Mouse (Mus musculus) intestine, postnatal 0 days (tissue): Measurements from ENCODE around the gene Ascl3. TPM values are rescaled to one million over a fixed set of nuclear protein-coding genes. Genes with fewer than 3 reads are reported as not detected.

Experiments
- ATAC-seq: fragments of 200-750 bp; cut with Nextera tagmentation; 2 replicates; pipeline ENCODE4 v1.8.0; 2017; ENCODE audit warnings: mild to moderate bottlenecking, moderate TSS enrichment, moderate library complexity
- H3K27ac ChIP-seq: fragments of 300-500 bp; sonication (generic); 2 replicates; pipeline ENCODE4 v1.5.1; 2014; ENCODE audit warnings: mild to moderate bottlenecking, low read depth, low read length, moderate library complexity
- H3K27me3 ChIP-seq: fragments of 300-500 bp; sonication (generic); replicated peaks from 2 replicates; pipeline ENCODE4 v1.6.1; 2014; ENCODE audit warnings: low read length, mixed read lengths; ENCODE audit not compliant: control insufficient read depth, insufficient read depth
- H3K36me3 ChIP-seq: fragments of 300-500 bp; sonication (generic); 2 replicates; pipeline ENCODE4 v1.6.1; 2014; ENCODE audit warnings: mild to moderate bottlenecking, moderate library complexity; ENCODE audit not compliant: control insufficient read depth, insufficient read depth
- H3K4me1 ChIP-seq: fragments of 300-500 bp; sonication (generic); replicated peaks from 2 replicates; pipeline ENCODE4 v1.6.1; 2014; ENCODE audit warnings: antibody characterized with exemption, low read length, mixed read lengths; ENCODE audit not compliant: control insufficient read depth, insufficient read depth
- H3K4me2 ChIP-seq: fragments of 300-500 bp; sonication (generic); replicated peaks from 2 replicates; pipeline ENCODE4 v1.6.1; 2014; ENCODE audit warnings: low read depth, mild to moderate bottlenecking, moderate library complexity
- H3K4me3 ChIP-seq: fragments of 300-500 bp; sonication (generic); 2 replicates; pipeline ENCODE4 v1.5.1; 2014; ENCODE audit warnings: low read depth, low read length
- H3K9ac ChIP-seq: fragments of 300-500 bp; sonication (generic); 2 replicates; pipeline ENCODE4 v1.6.1; 2014; ENCODE audit warnings: mild to moderate bottlenecking, low read depth, low read length
- H3K9me3 ChIP-seq: fragments of 300-500 bp; sonication (generic); 2 replicates; pipeline ENCODE4 v1.6.1; 2016; ENCODE audit warnings: mixed run types; ENCODE audit not compliant: control insufficient read depth
- CTCF ChIP-seq: sonication (generic); IDR thresholded peaks from 2 replicates; pipeline ENCODE4 v1.5.1; 2016; ENCODE audit warnings: low read depth, mild to moderate bottlenecking, control low read depth, antibody characterized with exemption, moderate library complexity
- WGBS: fragments of 180-500 bp; shearing (Covaris S2); extraction: QIAGEN DNeasy Blood & Tissue Kit; methylation state at CpG from one replicate; pipeline ENCODE4 v1.1.7; 2014; 5-methylcytosine and 5-hydroxymethylcytosine counted together
- polyA plus RNA-seq: library from polyadenylated mRNA; unstranded; fragments of >200 nt; fragmentation: Nextera tagmentation; extraction: Ambion mirVana; gene quantifications from 2 replicates; pipeline ENCODE4 v1.2.1, GENCODE M21; 2015

Gene Ascl3
- polyA plus RNA-seq, 1 experiment from 2014 or later, result 0.52 TPM

DNA sequence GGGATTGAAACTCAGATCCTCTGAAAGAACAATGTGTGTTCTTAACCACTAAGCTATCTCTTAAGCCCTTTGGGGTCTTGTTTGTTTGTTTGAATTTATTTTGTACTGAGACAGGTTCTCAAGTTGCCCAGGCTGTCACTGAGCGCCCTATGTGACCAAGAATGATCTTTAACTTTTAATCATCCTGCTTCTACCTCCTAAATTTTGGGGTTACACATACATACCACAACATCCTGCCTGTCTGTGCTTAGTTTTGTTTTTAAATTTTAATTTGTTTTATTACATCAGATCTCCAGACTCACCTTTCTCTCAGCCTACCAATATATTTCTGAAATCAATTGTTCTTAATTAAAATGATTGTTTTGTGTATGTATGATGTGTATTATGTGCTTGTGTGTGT is 9.5 kb upstream of the Ascl3 start:
- H3K36me3 ChIP-seq, result peaks cover 73% of the 10 kb centered on the region
- H3K27ac ChIP-seq, result no peak overlapping the region
- H3K4me2 ChIP-seq, result no peak overlapping the region
- H3K9me3 ChIP-seq, result no peaks in the 10 kb centered on the region
- no peak for TF ChIP-seq CTCF
- ATAC-seq, result no peak
- no peaks in the 10 kb centered on the region for H3K27me3 ChIP-seq
- H3K4me1 ChIP-seq, result no peaks in the 10 kb centered on the region
- WGBS, result 91% methylated on average over 1 of the region's 1 CpGs
- no peak overlapping the region for H3K4me3 ChIP-seq
- no peak overlapping the region for H3K9ac ChIP-seq

DNA sequence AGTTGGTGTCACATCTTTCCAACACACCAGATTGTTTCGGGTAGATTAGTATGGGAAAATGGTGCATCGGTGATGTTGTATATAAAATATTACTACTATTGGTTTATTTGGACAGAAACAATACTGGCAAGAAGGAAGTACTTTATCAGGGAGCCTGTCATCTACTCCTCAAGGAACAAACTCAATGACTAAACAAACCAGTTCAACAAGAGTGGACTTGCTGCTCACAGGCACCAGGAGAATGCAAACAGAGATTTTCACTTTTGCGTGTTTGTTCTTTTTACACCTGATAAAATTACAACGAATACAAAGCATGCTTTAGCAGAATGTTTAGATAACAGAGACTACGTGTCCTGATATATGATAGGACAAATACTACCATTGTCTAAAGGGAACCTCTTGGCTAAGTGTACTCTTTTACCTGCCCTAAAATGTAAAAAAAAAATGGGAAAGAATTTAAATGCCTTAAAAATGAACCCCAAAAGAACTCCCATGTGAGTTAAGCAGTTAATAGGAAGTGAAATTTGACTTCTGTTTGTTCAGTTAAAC is 8.4 kb upstream of the Ascl3 start:
- ATAC-seq, result no peak
- H3K9me3 ChIP-seq, result no peaks in the 10 kb centered on the region

DNA sequence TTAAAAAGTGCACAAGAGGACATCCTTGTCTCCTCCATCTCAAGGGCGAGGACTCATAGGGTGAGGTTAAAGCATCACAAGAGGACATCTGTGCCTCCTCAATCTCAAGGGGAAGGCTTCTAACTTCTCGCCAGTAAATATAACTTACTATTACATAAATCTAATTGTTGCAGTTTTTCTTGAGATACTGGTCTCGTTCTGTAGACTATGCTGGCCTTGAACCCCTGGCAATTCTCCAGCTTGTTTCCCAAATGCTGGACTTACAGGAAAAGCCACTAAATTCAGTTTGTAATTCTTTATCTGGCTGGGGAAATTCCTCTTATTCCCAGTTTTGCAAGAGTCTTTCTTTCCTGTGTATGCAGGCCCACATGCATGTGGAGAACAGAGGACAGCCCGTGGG is 3.3 kb upstream of the Ascl3 start:
- H3K4me3 ChIP-seq, result no peak overlapping the region
- TF ChIP-seq CTCF, result no peak

More for the DNA sequence above, 8.4 kb upstream of the Ascl3 start:
- Histone ChIP-seq H3K36me3 (peaks cover 77% of the 10 kb centered on the region), H3K4me2 (no peak overlapping the region), H3K9ac (no peak overlapping the region), H3K4me3 (no peak overlapping the region), H3K27ac (no peak overlapping the region), H3K27me3 (no peaks in the 10 kb centered on the region), H3K4me1 (no peaks in the 10 kb centered on the region)
- TF ChIP-seq CTCF, result no peak
- 24% methylated on average over 5 of the region's 5 CpGs for WGBS

DNA sequence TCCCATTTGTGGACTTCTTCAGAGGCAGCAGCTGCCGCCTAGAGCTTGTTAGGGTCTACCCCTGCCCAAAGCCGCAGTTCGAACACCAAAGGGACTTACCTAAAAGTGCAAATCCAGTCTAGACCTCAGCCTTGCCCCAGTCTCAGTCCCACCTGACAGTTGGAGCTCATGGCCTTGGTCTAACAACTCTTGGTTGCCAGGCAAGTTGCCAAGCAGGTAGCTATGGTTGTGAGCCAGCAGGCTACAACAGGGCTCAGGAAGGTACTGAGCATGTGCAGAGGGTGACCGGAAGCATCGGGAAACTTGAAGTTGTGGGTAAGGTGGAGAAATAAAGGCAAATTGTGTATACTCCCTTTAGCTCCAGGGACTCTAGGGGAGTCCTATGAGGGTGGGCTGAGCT is 7.8 kb downstream of the Ascl3 start, which contains the start of gene BC051019:
Gene BC051019 (minus strand): TSS at position 154 of the 400 bp plus-strand sequence.
- Histone ChIP-seq H3K27ac (no peak within 1 kb of the TSS), H3K9me3 (no peaks in the 10 kb centered on the region), H3K9ac (no peak within 1 kb of the TSS), H3K27me3 (no peaks in the 10 kb centered on the region), H3K4me1 (no peaks in the 10 kb centered on the region), H3K36me3 (no peaks in the 10 kb centered on the region), H3K4me2 (no peak within 1 kb of the TSS), H3K4me3 (no peak within 1 kb of the TSS)
- TF ChIP-seq CTCF, result no peak
- ATAC-seq, result peak; percentile 13; the same call in 1 of the 2 replicates
- 86% methylated on average over 5 of the region's 5 CpGs for WGBS

More for the DNA sequence above, 3.3 kb upstream of the Ascl3 start:
- Histone ChIP-seq H3K9me3 (no peaks in the 10 kb centered on the region), H3K27me3 (no peaks in the 10 kb centered on the region), H3K9ac (no peak overlapping the region), H3K4me1 (no peaks in the 10 kb centered on the region), H3K4me2 (no peak overlapping the region), H3K27ac (no peak overlapping the region), H3K36me3 (peaks cover 47% of the 10 kb centered on the region)
- WGBS, result 71% methylated on average over 4 of the region's 4 CpGs
- ATAC-seq, result no peak

DNA sequence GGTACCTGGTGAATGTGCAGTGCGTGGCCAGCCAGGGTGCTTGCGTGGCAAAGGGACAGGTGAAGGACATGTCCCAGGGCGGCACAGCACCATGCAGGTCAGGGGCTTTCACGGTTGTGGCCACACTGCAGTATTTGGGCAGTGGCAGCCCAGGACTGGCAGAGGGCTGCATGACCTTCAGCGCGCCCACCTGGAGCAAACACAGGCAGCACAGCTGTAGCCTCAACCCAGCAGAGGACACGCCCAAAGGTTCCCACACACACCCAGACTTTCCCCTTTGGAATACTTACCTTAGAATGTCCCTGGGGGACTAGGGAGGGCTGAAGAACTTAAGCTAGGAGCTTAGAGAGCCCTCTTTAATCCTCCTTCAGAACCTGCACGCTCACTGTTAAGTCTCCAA is 8.4 kb downstream of the Ascl3 start:
- ATAC-seq, result no peak
- no peak overlapping the region for H3K4me2 ChIP-seq
- H3K4me3 ChIP-seq, result no peak overlapping the region
- H3K9ac ChIP-seq, result no peak overlapping the region
- TF ChIP-seq CTCF, result no peak
- H3K4me1 ChIP-seq, result no peaks in the 10 kb centered on the region
- no peaks in the 10 kb centered on the region for H3K27me3 ChIP-seq
- no peaks in the 10 kb centered on the region for H3K36me3 ChIP-seq
- WGBS, result 83% methylated on average over 8 of the region's 8 CpGs
- H3K27ac ChIP-seq, result no peak overlapping the region
- no peaks in the 10 kb centered on the region for H3K9me3 ChIP-seq

DNA sequence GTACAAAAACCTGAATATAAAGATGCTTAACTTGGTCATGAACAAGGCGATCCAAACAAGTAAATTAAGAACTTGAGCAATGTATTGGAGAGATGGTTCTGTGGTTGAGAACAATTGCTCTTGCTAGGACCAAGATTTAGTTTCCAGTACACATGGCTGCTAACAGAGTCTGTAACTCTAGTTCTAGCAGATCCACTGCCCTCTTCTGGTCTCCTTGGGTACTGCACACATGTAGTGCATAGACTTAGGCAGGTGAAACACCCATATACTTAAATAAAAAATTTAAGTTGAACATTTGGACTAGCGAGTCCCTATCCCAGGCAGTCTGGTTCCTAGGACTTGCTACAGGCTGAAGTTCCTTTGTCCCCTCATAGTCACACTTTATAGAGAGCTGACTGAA is 8.9 kb downstream of the Ascl3 start:
- no peak overlapping the region for H3K27ac ChIP-seq
- no peaks in the 10 kb centered on the region for H3K4me1 ChIP-seq
- WGBS, result 97% methylated on average over 2 of the region's 2 CpGs
- no peak for ATAC-seq
- no peak overlapping the region for H3K4me3 ChIP-seq
- no peaks in the 10 kb centered on the region for H3K9me3 ChIP-seq
- TF ChIP-seq CTCF, result peak; percentile 47
- H3K9ac ChIP-seq, result no peak overlapping the region
- no peaks in the 10 kb centered on the region for H3K36me3 ChIP-seq
- H3K4me2 ChIP-seq, result no peak overlapping the region
- no peaks in the 10 kb centered on the region for H3K27me3 ChIP-seq

DNA sequence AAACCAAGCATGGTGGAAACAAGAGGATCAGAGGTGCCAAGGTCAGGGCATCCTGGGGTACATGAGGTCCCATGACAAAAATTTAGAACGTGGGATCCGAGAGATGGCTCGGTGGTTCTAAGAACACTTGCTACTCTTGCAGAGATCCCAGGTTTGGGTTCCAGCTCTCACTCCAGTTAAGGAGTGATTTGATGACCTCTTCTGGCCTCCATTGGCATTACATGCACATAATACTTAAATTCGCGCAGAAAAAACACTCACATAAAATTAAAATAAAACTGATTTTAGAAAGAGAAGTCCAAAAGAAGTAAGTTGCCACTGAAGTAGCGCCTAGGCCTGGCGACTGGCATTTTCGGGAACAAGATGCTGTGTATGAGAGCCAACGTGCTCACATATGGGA is 12.2 kb downstream of the Ascl3 start:
- Histone ChIP-seq H3K4me3 (no peak overlapping the region), H3K36me3 (no peaks in the 10 kb centered on the region), H3K4me2 (no peak overlapping the region), H3K9me3 (no peaks in the 10 kb centered on the region), H3K9ac (no peak overlapping the region), H3K4me1 (no peaks in the 10 kb centered on the region), H3K27me3 (no peaks in the 10 kb centered on the region), H3K27ac (no peak overlapping the region)
- TF ChIP-seq CTCF, result peak; percentile 71
- no peak for ATAC-seq
- WGBS, result 65% methylated on average over 9 of the region's 9 CpGs
